Comparison of ENCODE assay signal across 29 mouse cellular contexts in the genomic region with DNA sequence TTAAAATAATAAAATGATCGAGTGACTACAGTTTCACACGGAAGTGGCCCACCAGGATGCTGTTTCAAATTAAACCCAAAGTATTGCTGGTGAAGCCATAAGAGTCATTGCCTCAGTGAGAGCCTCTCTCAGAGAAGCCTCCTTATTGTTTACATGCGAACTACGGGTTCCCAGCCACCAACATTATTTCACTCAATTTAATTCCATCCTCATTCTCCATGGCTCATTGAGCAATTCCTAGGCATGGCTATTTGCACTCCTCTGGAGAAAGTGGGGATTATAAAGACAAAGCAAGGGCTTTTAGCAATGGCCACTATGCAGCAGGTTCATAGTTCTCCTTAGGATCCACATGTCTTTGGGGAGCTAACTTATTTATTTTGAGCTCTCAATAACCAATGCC.
DNase-seq lines count a peak whose midpoint lies in the region; ATAC-seq and TF ChIP-seq lines count a peak whose summit lies in the region.
"Had no signal": no experiment of that assay in that cellular context is flagged by ENCODE, and none has a peak within 500 bp of the region (broad histone marks: within the 10 kb centered on the region; RNA-seq: fewer than 3 reads in every experiment).

No protein-coding gene starts in this region.

- 0 out of 2 replicates have a peak, but pooled peaks cover 3% of the 10 kb centered on the region for H3K4me1 ChIP-seq in embryonic facial prominence, embryonic 14.5 days (ENCODE audit: control insufficient read depth, insufficient read depth, low read length)
- H3K4me1 ChIP-seq in embryonic facial prominence, embryonic 10.5 days, result peaks cover 3% of the 10 kb centered on the region
- H3K4me1 ChIP-seq in hindbrain, embryonic 15.5 days (replicated peaks), result no peaks in the 10 kb centered on the region
- H3K4me1 ChIP-seq in hindbrain, embryonic 13.5 days (replicated peaks), result no peaks in the 10 kb centered on the region
- H3K4me1 ChIP-seq in midbrain, postnatal 0 days (ENCODE audit: insufficient read depth, low read length), result no peaks in the 10 kb centered on the region
- H3K4me1 ChIP-seq in midbrain, embryonic 16.5 days (ENCODE audit: control insufficient read depth, insufficient read depth, low read length), result no peaks in the 10 kb centered on the region
- H3K4me1 ChIP-seq: embryonic facial prominence, embryonic 15.5 days; intestine, embryonic 15.5 days; liver, embryonic 12.5 days; megakaryocyte, embryonic 14.5 days had no signal

- no peak overlapping the region for H3K4me2 ChIP-seq in embryonic facial prominence, embryonic 14.5 days (ENCODE audit: low read depth, low read length)
- no peak overlapping the region for H3K4me2 ChIP-seq in hindbrain, embryonic 15.5 days
- no peak overlapping the region for H3K4me2 ChIP-seq in hindbrain, embryonic 13.5 days
- H3K4me2 ChIP-seq in midbrain, postnatal 0 days (ENCODE audit: low read depth, low read length, poor library complexity, severe bottlenecking), result no peak overlapping the region
- no peak overlapping the region for H3K4me2 ChIP-seq in midbrain, embryonic 16.5 days (ENCODE audit: low read length)
- H3K4me2 ChIP-seq: embryonic facial prominence, embryonic 15.5 days; heart, embryonic 13.5 days; intestine, embryonic 15.5 days; liver, embryonic 12.5 days; midbrain, embryonic 13.5 days had no signal

- H3K36me3 ChIP-seq in embryonic facial prominence, embryonic 14.5 days (ENCODE audit: control insufficient read depth, insufficient read depth, low read length), result no peaks in the 10 kb centered on the region
- no peaks in the 10 kb centered on the region for H3K36me3 ChIP-seq in embryonic facial prominence, embryonic 10.5 days (replicated peaks)
- no peaks in the 10 kb centered on the region for H3K36me3 ChIP-seq in hindbrain, embryonic 15.5 days
- H3K36me3 ChIP-seq in hindbrain, embryonic 13.5 days, result no peaks in the 10 kb centered on the region
- no peaks in the 10 kb centered on the region for H3K36me3 ChIP-seq in midbrain, postnatal 0 days (ENCODE audit: insufficient read depth, low read length)
- no peaks in the 10 kb centered on the region for H3K36me3 ChIP-seq in midbrain, embryonic 16.5 days (ENCODE audit: control insufficient read depth, insufficient read depth, low read length)
- H3K36me3 ChIP-seq: embryonic facial prominence, embryonic 15.5 days; G1E; heart, embryonic 13.5 days; intestine, embryonic 15.5 days; liver, embryonic 12.5 days; midbrain, embryonic 13.5 days had no signal

- H3K9me3 ChIP-seq in embryonic facial prominence, embryonic 14.5 days (ENCODE audit: control insufficient read depth, low read length), result no peaks in the 10 kb centered on the region
- no peaks in the 10 kb centered on the region for H3K9me3 ChIP-seq in embryonic facial prominence, embryonic 10.5 days
- no peaks in the 10 kb centered on the region for H3K9me3 ChIP-seq in hindbrain, embryonic 15.5 days
- no peaks in the 10 kb centered on the region for H3K9me3 ChIP-seq in hindbrain, embryonic 13.5 days
- H3K9me3 ChIP-seq in midbrain, postnatal 0 days (ENCODE audit: low read length), result no peaks in the 10 kb centered on the region
- H3K9me3 ChIP-seq in midbrain, embryonic 16.5 days (replicated peaks; ENCODE audit: control insufficient read depth, low read length, poor library complexity, severe bottlenecking), result no peaks in the 10 kb centered on the region
- H3K9me3 ChIP-seq: embryonic facial prominence, embryonic 15.5 days; G1E; heart, embryonic 13.5 days; intestine, embryonic 15.5 days; liver, embryonic 12.5 days; midbrain, embryonic 13.5 days had no signal

- 59% methylated on average over 4 of the region's 4 CpGs for WGBS in embryonic facial prominence, embryonic 14.5 days
- WGBS in embryonic facial prominence, embryonic 10.5 days, result 75% methylated on average over 4 of the region's 4 CpGs
- WGBS in hindbrain, embryonic 15.5 days, result 37% methylated on average over 4 of the region's 4 CpGs
- 48% methylated on average over 4 of the region's 4 CpGs for WGBS in hindbrain, embryonic 13.5 days
- WGBS in midbrain, postnatal 0 days, result 44% methylated on average over 4 of the region's 4 CpGs
- WGBS in midbrain, embryonic 16.5 days, result 30% methylated on average over 4 of the region's 4 CpGs

- no peak overlapping the region for H3K27ac ChIP-seq in embryonic facial prominence, embryonic 14.5 days (replicated peaks; ENCODE audit: low read depth, low read length)
- H3K27ac ChIP-seq in embryonic facial prominence, embryonic 10.5 days (replicated peaks), result no peak overlapping the region
- H3K27ac ChIP-seq in hindbrain, embryonic 15.5 days (replicated peaks), result no peak overlapping the region
- H3K27ac ChIP-seq in hindbrain, embryonic 13.5 days, result no peak overlapping the region
- no peak overlapping the region for H3K27ac ChIP-seq in midbrain, postnatal 0 days (ENCODE audit: low read depth, low read length)
- H3K27ac ChIP-seq in midbrain, embryonic 16.5 days (ENCODE audit: low read length), result no peak overlapping the region
- H3K27ac ChIP-seq: embryonic facial prominence, embryonic 15.5 days; heart, embryonic 13.5 days; intestine, embryonic 15.5 days; layer of hippocampus, adult 2 months; left cerebral cortex, adult 2 months; liver, embryonic 12.5 days; midbrain, embryonic 13.5 days; stomach, postnatal 0 days had no signal

- H3K27me3 ChIP-seq in embryonic facial prominence, embryonic 14.5 days (replicated peaks; ENCODE audit: control insufficient read depth, insufficient read depth, low read length), result no peaks in the 10 kb centered on the region
- no peaks in the 10 kb centered on the region for H3K27me3 ChIP-seq in embryonic facial prominence, embryonic 10.5 days (replicated peaks; ENCODE audit: low read depth, poor library complexity, severe bottlenecking)
- H3K27me3 ChIP-seq in hindbrain, embryonic 15.5 days, result no peaks in the 10 kb centered on the region
- no peaks in the 10 kb centered on the region for H3K27me3 ChIP-seq in hindbrain, embryonic 13.5 days
- H3K27me3 ChIP-seq in midbrain, postnatal 0 days (ENCODE audit: insufficient read depth, low read length), result no peaks in the 10 kb centered on the region
- no peaks in the 10 kb centered on the region for H3K27me3 ChIP-seq in midbrain, embryonic 16.5 days (ENCODE audit: control insufficient read depth, insufficient read depth, low read depth, low read length)
- H3K27me3 ChIP-seq: embryonic facial prominence, embryonic 15.5 days; heart, embryonic 13.5 days; intestine, embryonic 15.5 days; liver, embryonic 12.5 days; megakaryocyte, embryonic 14.5 days; midbrain, embryonic 13.5 days had no signal

- no peak for ATAC-seq in embryonic facial prominence, embryonic 14.5 days (ENCODE audit: low read depth)
- peak; percentile 59; the same call in 1 of the 2 replicates for ATAC-seq in hindbrain, embryonic 15.5 days (ENCODE audit: low FRiP score, low read depth)
- ATAC-seq in hindbrain, embryonic 13.5 days (ENCODE audit: low FRiP score), result no peak
- no peak for ATAC-seq in midbrain, postnatal 0 days (ENCODE audit: low FRiP score)
- ATAC-seq in midbrain, embryonic 16.5 days, result no peak
- ATAC-seq: intestine, embryonic 15.5 days; liver, embryonic 12.5 days; liver, postnatal 0 days; midbrain, embryonic 13.5 days had no signal

- no peak overlapping the region for H3K9ac ChIP-seq in embryonic facial prominence, embryonic 14.5 days (ENCODE audit: low read depth, low read length)
- H3K9ac ChIP-seq in hindbrain, embryonic 15.5 days, result no peak overlapping the region
- no peak overlapping the region for H3K9ac ChIP-seq in hindbrain, embryonic 13.5 days
- no peak overlapping the region for H3K9ac ChIP-seq in midbrain, postnatal 0 days (replicated peaks; ENCODE audit: low read length, poor library complexity, severe bottlenecking)
- no peak overlapping the region for H3K9ac ChIP-seq in midbrain, embryonic 16.5 days (ENCODE audit: low read depth, low read length)
- H3K9ac ChIP-seq: embryonic facial prominence, embryonic 15.5 days; heart, embryonic 13.5 days; intestine, embryonic 15.5 days; liver, embryonic 12.5 days; liver, postnatal 0 days; midbrain, embryonic 13.5 days had no signal

- no peak for TF ChIP-seq CTCF in midbrain, postnatal 0 days (IDR thresholded peaks at IDR 0.05)

- no peak overlapping the region for H3K4me3 ChIP-seq in embryonic facial prominence, embryonic 14.5 days (ENCODE audit: low read depth, low read length)
- no peak overlapping the region for H3K4me3 ChIP-seq in embryonic facial prominence, embryonic 10.5 days
- no peak overlapping the region for H3K4me3 ChIP-seq in hindbrain, embryonic 15.5 days
- H3K4me3 ChIP-seq in hindbrain, embryonic 13.5 days, result no peak overlapping the region
- H3K4me3 ChIP-seq in midbrain, postnatal 0 days (ENCODE audit: low read depth, low read length), result no peak overlapping the region
- no peak overlapping the region for H3K4me3 ChIP-seq in midbrain, embryonic 16.5 days (ENCODE audit: low read depth, low read length)
- H3K4me3 ChIP-seq: embryonic facial prominence, embryonic 15.5 days; heart, embryonic 13.5 days; intestine, embryonic 15.5 days; layer of hippocampus, adult 2 months; left cerebral cortex, adult 2 months; liver, embryonic 12.5 days; megakaryocyte, embryonic 14.5 days; midbrain, embryonic 13.5 days had no signal

- DNase-seq in embryonic facial prominence, embryonic 14.5 days (ENCODE audit: low spot score), result peak; percentile 22
- DNase-seq in embryonic facial prominence, embryonic 10.5 days (ENCODE audit: low spot score), result no peak
- peak; percentile 15 for DNase-seq in midbrain, postnatal 0 days (ENCODE audit: low spot score)
- DNase-seq in retina, postnatal 1 day, result peak; percentile 67
- DNase-seq: adrenal gland, adult 8-10 months; cerebellum, adult 9-10 months; cerebellum, postnatal 36 days; gastrocnemius, postnatal 10 days; heart, postnatal 10 days; kidney, adult 2 months; kidney, postnatal 36 days; liver, postnatal 0 days; lung, postnatal 4 days; right cerebral cortex, postnatal 4 days; thymus, adult 2 months; thymus, postnatal 4 days had no signal
